Mouse (Mus musculus): ENCODE measurements around the gene Zfand3. TPM values are rescaled to one million over a fixed set of nuclear protein-coding genes. Genes with fewer than 3 reads are reported as not detected.

Gene Zfand3
- polyA plus RNA-seq, 1 experiment from 2014 or later = 49.1 TPM

DNA sequence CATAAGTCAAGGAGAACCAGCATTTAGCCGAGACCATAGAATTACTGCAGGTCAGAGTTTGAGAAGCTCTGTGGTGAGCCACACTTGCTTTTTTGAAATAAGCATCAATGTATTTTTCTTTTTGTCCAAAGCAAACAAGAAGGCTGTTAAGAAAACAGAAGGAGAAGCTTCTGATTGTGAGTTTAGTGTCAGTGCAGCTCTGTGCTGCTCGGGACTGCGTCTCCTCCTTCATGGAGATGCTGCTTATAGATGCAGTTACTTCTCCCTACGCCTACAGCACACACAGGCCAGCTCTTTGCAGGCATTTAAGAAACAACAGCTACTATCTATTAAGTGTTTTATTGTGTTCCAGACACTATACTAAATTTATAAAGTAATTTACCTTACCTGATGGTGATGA lies 107.5 kb downstream of the Zfand3 start:
- WGBS = 45% methylated on average over 4 of the region's 4 CpGs
- ATAC-seq (ENCODE audit: low FRiP score, low TSS enrichment) = no peak

GRCm38 (mm10) chr17:30112555-30113305 lies 108.2 kb downstream of the Zfand3 start:
- ATAC-seq (ENCODE audit: low FRiP score, low TSS enrichment) = no peak
- 85% methylated on average over 7 of the region's 7 CpGs for WGBS

More for the DNA sequence above, 107.5 kb downstream of the Zfand3 start:
- no peak overlapping the region for H3K4me3 ChIP-seq (ENCODE audit: low read length)
- no peaks in the 10 kb centered on the region for H3K9me3 ChIP-seq (ENCODE audit: control insufficient read depth, low read length)
- H3K27me3 ChIP-seq (ENCODE audit: control insufficient read depth, insufficient read depth, low read length) = no peaks in the 10 kb centered on the region
- no peak overlapping the region for H3K27ac ChIP-seq (ENCODE audit: low read depth, low read length)
- no peaks in the 10 kb centered on the region for H3K36me3 ChIP-seq (ENCODE audit: control insufficient read depth, insufficient read depth, low read length)
- peaks cover 20% of the 10 kb centered on the region for H3K4me1 ChIP-seq (ENCODE audit: control insufficient read depth, insufficient read depth, low read length)
- no peak overlapping the region for H3K9ac ChIP-seq (ENCODE audit: low read depth, low read length)
- H3K4me2 ChIP-seq (replicated peaks; ENCODE audit: low read depth, low read length) = no peak overlapping the region

DNA sequence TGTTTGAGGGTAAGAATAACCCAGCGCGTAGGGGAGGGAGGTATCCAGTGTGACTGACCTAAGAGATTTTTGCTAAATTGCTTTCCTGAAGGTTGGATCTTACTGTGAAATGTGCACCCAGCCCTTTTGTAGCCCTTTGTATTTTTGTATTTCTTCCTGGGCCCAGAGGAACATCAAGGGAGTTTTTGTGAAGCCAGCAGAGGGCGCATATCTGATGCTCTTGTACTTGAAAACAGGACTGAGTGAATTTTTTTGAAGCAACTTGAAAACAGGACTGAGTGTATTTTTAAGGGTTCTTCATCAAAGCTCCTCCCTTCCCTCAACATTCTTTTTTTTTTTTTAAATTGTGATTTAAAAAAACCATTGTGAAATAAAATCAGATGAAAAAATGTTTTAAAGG lies 110.2 kb downstream of the Zfand3 start:
- no peak overlapping the region for H3K27ac ChIP-seq (ENCODE audit: low read depth, low read length)
- no peak for ATAC-seq (ENCODE audit: low FRiP score, low TSS enrichment)
- H3K4me1 ChIP-seq (ENCODE audit: control insufficient read depth, insufficient read depth, low read length) = peaks cover 23% of the 10 kb centered on the region
- H3K27me3 ChIP-seq (ENCODE audit: control insufficient read depth, insufficient read depth, low read length) = no peaks in the 10 kb centered on the region
- H3K9me3 ChIP-seq (ENCODE audit: control insufficient read depth, low read length) = no peaks in the 10 kb centered on the region
- no peak overlapping the region for H3K4me3 ChIP-seq (ENCODE audit: low read length)
- no peaks in the 10 kb centered on the region for H3K36me3 ChIP-seq (ENCODE audit: control insufficient read depth, insufficient read depth, low read length)
- H3K4me2 ChIP-seq (replicated peaks; ENCODE audit: low read depth, low read length) = no peak overlapping the region
- WGBS = 83% methylated on average over 3 of the region's 3 CpGs
- no peak overlapping the region for H3K9ac ChIP-seq (ENCODE audit: low read depth, low read length)

More at GRCm38 (mm10) chr17:30112555-30113305, 108.2 kb downstream of the Zfand3 start:
- no peak overlapping the region for H3K4me2 ChIP-seq (replicated peaks; ENCODE audit: low read depth, low read length)
- no peak overlapping the region for H3K27ac ChIP-seq (ENCODE audit: low read depth, low read length)
- no peaks in the 10 kb centered on the region for H3K27me3 ChIP-seq (ENCODE audit: control insufficient read depth, insufficient read depth, low read length)
- peaks cover 20% of the 10 kb centered on the region for H3K4me1 ChIP-seq (ENCODE audit: control insufficient read depth, insufficient read depth, low read length)
- H3K4me3 ChIP-seq (ENCODE audit: low read length) = no peak overlapping the region
- H3K9ac ChIP-seq (ENCODE audit: low read depth, low read length) = no peak overlapping the region
- no peaks in the 10 kb centered on the region for H3K36me3 ChIP-seq (ENCODE audit: control insufficient read depth, insufficient read depth, low read length)
- no peaks in the 10 kb centered on the region for H3K9me3 ChIP-seq (ENCODE audit: control insufficient read depth, low read length)

GRCm38 (mm10) chr17:30116226-30116625 lies 111.7 kb downstream of the Zfand3 start:
- Histone ChIP-seq H3K36me3 (ENCODE audit: control insufficient read depth, insufficient read depth, low read length) (no peaks in the 10 kb centered on the region), H3K27ac (ENCODE audit: low read depth, low read length) (no peak overlapping the region), H3K27me3 (ENCODE audit: control insufficient read depth, insufficient read depth, low read length) (no peaks in the 10 kb centered on the region), H3K4me3 (ENCODE audit: low read length) (no peak overlapping the region), H3K9ac (ENCODE audit: low read depth, low read length) (no peak overlapping the region), H3K9me3 (ENCODE audit: control insufficient read depth, low read length) (no peaks in the 10 kb centered on the region), H3K4me1 (ENCODE audit: control insufficient read depth, insufficient read depth, low read length) (peaks cover 8% of the 10 kb centered on the region; the same call in 1 of the 2 replicates), H3K4me2 (replicated peaks; ENCODE audit: low read depth, low read length) (no peak overlapping the region)
- WGBS = 79% methylated on average over 5 of the region's 5 CpGs
- no peak for ATAC-seq (ENCODE audit: low FRiP score, low TSS enrichment)

- no peak for ATAC-seq (ENCODE audit: low FRiP score, low TSS enrichment)
- Histone ChIP-seq H3K4me2 (replicated peaks; ENCODE audit: low read depth, low read length) (no peak overlapping the region), H3K4me3 (ENCODE audit: low read length) (no peak overlapping the region), H3K36me3 (ENCODE audit: control insufficient read depth, insufficient read depth, low read length) (no peaks in the 10 kb centered on the region), H3K27me3 (ENCODE audit: control insufficient read depth, insufficient read depth, low read length) (no peaks in the 10 kb centered on the region), H3K9ac (ENCODE audit: low read depth, low read length) (no peak overlapping the region), H3K9me3 (ENCODE audit: control insufficient read depth, low read length) (no peaks in the 10 kb centered on the region), H3K4me1 (ENCODE audit: control insufficient read depth, insufficient read depth, low read length) (0 out of 2 replicates have a peak, but pooled peaks cover 3% of the 10 kb centered on the region), H3K27ac (ENCODE audit: low read depth, low read length) (no peak overlapping the region)
- WGBS = 70% methylated on average over 5 of the region's 5 CpGs
Observed at GRCm38 (mm10) chr17:30118036-30118435, 113.5 kb downstream of the Zfand3 start.

- WGBS = 94% methylated on average over 3 of the region's 3 CpGs
- no peak overlapping the region for H3K4me3 ChIP-seq (ENCODE audit: low read length)
- H3K36me3 ChIP-seq (ENCODE audit: control insufficient read depth, insufficient read depth, low read length) = no peaks in the 10 kb centered on the region
- no peak for ATAC-seq (ENCODE audit: low FRiP score, low TSS enrichment)
- H3K9ac ChIP-seq (ENCODE audit: low read depth, low read length) = no peak overlapping the region
- H3K4me1 ChIP-seq (ENCODE audit: control insufficient read depth, insufficient read depth, low read length) = 0 out of 2 replicates have a peak, but pooled peaks cover 3% of the 10 kb centered on the region
- H3K27me3 ChIP-seq (ENCODE audit: control insufficient read depth, insufficient read depth, low read length) = no peaks in the 10 kb centered on the region
- no peak overlapping the region for H3K27ac ChIP-seq (ENCODE audit: low read depth, low read length)
- no peaks in the 10 kb centered on the region for H3K9me3 ChIP-seq (ENCODE audit: control insufficient read depth, low read length)
- H3K4me2 ChIP-seq (replicated peaks; ENCODE audit: low read depth, low read length) = no peak overlapping the region
Observed at GRCm38 (mm10) chr17:30122278-30122677, 117.7 kb downstream of the Zfand3 start.

GRCm38 (mm10) chr17:30128456-30128855 lies 123.9 kb downstream of the Zfand3 start:
- H3K4me1 ChIP-seq (ENCODE audit: control insufficient read depth, insufficient read depth, low read length) = peaks cover 10% of the 10 kb centered on the region; the same call in 1 of the 2 replicates
- no peaks in the 10 kb centered on the region; the same call in 1 of the 2 replicates for H3K36me3 ChIP-seq (ENCODE audit: control insufficient read depth, insufficient read depth, low read length)
- no peak overlapping the region for H3K27ac ChIP-seq (ENCODE audit: low read depth, low read length)
- no peak overlapping the region for H3K9ac ChIP-seq (ENCODE audit: low read depth, low read length)
- H3K4me2 ChIP-seq (replicated peaks; ENCODE audit: low read depth, low read length) = no peak overlapping the region
- 84% methylated on average over 6 of the region's 6 CpGs for WGBS
- H3K27me3 ChIP-seq (ENCODE audit: control insufficient read depth, insufficient read depth, low read length) = no peaks in the 10 kb centered on the region
- H3K9me3 ChIP-seq (ENCODE audit: control insufficient read depth, low read length) = no peaks in the 10 kb centered on the region
- no peak for ATAC-seq (ENCODE audit: low FRiP score, low TSS enrichment)
- H3K4me3 ChIP-seq (ENCODE audit: low read length) = no peak overlapping the region

DNA sequence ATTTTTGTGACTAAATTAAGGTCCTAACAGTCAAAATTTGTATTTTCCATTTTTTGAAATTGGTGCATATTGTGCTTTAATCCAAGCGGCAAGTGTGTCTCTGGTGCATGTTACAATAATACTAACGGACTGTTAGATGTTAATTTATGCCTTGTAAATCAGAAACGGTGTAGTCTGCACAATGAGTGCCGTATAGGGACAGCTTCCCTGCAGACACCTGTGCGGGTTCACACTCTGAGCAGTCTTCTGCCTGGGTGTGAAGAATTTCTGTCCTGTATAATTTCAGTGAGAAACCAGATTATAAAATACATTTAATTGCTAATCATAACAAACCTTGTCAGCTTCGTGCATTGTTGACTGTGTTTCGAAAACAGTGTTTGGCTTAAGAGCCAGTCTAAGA lies 124.7 kb downstream of the Zfand3 start:
- no peaks in the 10 kb centered on the region for H3K9me3 ChIP-seq (ENCODE audit: control insufficient read depth, low read length)
- no peaks in the 10 kb centered on the region for H3K27me3 ChIP-seq (ENCODE audit: control insufficient read depth, insufficient read depth, low read length)
- peaks cover 10% of the 10 kb centered on the region; the same call in 1 of the 2 replicates for H3K4me1 ChIP-seq (ENCODE audit: control insufficient read depth, insufficient read depth, low read length)
- 87% methylated on average over 7 of the region's 7 CpGs for WGBS
- no peak overlapping the region for H3K9ac ChIP-seq (ENCODE audit: low read depth, low read length)
- H3K27ac ChIP-seq (ENCODE audit: low read depth, low read length) = no peak overlapping the region
- no peak for ATAC-seq (ENCODE audit: low FRiP score, low TSS enrichment)
- H3K36me3 ChIP-seq (ENCODE audit: control insufficient read depth, insufficient read depth, low read length) = no peaks in the 10 kb centered on the region; the same call in 1 of the 2 replicates
- H3K4me3 ChIP-seq (ENCODE audit: low read length) = no peak overlapping the region
- H3K4me2 ChIP-seq (replicated peaks; ENCODE audit: low read depth, low read length) = no peak overlapping the region

DNA sequence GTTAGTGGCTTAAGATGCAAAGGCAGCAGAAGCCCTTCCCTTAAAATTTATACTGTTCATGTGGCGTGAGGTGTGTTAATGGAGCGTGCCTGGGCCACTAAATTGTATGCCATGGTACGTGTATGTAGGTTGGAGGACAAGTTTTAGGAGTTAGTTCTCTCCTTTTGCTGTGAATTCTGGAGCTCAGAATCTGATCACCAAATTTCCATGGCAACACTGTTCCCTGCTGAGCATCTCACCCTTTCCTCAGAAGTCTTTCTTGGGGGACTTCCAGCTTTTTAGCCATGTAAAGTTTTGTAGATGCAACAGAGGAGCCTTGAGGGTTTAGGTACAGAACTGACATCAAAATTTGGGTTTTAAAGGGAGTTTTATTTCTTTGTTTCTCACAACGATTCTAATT lies 125.8 kb downstream of the Zfand3 start:
- WGBS = 81% methylated on average over 4 of the region's 4 CpGs
- no peak for ATAC-seq (ENCODE audit: low FRiP score, low TSS enrichment)
- Histone ChIP-seq H3K27me3 (ENCODE audit: control insufficient read depth, insufficient read depth, low read length) (no peaks in the 10 kb centered on the region), H3K36me3 (ENCODE audit: control insufficient read depth, insufficient read depth, low read length) (no peaks in the 10 kb centered on the region; the same call in 1 of the 2 replicates), H3K27ac (ENCODE audit: low read depth, low read length) (no peak overlapping the region), H3K4me1 (ENCODE audit: control insufficient read depth, insufficient read depth, low read length) (peaks cover 14% of the 10 kb centered on the region; the same call in 1 of the 2 replicates), H3K4me2 (replicated peaks; ENCODE audit: low read depth, low read length) (no peak overlapping the region), H3K4me3 (ENCODE audit: low read length) (no peak overlapping the region), H3K9me3 (ENCODE audit: control insufficient read depth, low read length) (no peaks in the 10 kb centered on the region), H3K9ac (ENCODE audit: low read depth, low read length) (no peak overlapping the region)
